Mouse (Mus musculus) liver, postnatal 0 days (tissue): ENCODE results near the gene Prnd. TPM values are rescaled to one million over a fixed set of nuclear protein-coding genes. Genes with fewer than 3 reads are reported as not detected.

ENCODE experiments used
- ATAC-seq: fragments of 200-750 bp; cut with Nextera tagmentation; 2 replicates; pipeline ENCODE4 v1.8.0; 2017; ENCODE audit warnings: mild to moderate bottlenecking, moderate library complexity
- DNase-seq: peaks from one replicate; pipeline ENCODE4 v3.0.0-alpha.2; 2016
- H3K27ac ChIP-seq: fragments of 300-500 bp; sonication (generic); 2 replicates; pipeline ENCODE4 v1.5.1; 2014; ENCODE audit warnings: antibody characterized with exemption, moderate library complexity, mild to moderate bottlenecking, low read depth
- H3K27me3 ChIP-seq: fragments of 300-500 bp; sonication (generic); 2 replicates; pipeline ENCODE4 v1.6.1; 2014; ENCODE audit warnings: low read length, control low read depth, mixed read lengths; ENCODE audit not compliant: insufficient read depth
- H3K36me3 ChIP-seq: fragments of 300-500 bp; sonication (generic); replicated peaks from 2 replicates; pipeline ENCODE4 v1.6.1; 2014; ENCODE audit warnings: mild to moderate bottlenecking, control low read depth, low read length, moderate library complexity, mixed read lengths; ENCODE audit not compliant: insufficient read depth
- H3K4me1 ChIP-seq: fragments of 300-500 bp; sonication (generic); 2 replicates; pipeline ENCODE4 v1.6.1; 2014; ENCODE audit warnings: antibody characterized with exemption, mild to moderate bottlenecking, control low read depth; ENCODE audit not compliant: insufficient read depth
- H3K4me2 ChIP-seq: fragments of 300-500 bp; sonication (generic); 2 replicates; pipeline ENCODE4 v1.6.1; 2014; ENCODE audit warnings: low read depth, mild to moderate bottlenecking, low read length, moderate library complexity, mixed read lengths
- H3K4me3 ChIP-seq: fragments of 300-500 bp; sonication (generic); 2 replicates; pipeline ENCODE4 v1.5.1; 2014; ENCODE audit warnings: low read depth, low read length
- H3K9ac ChIP-seq: fragments of 300-500 bp; sonication (generic); replicated peaks from 2 replicates; pipeline ENCODE4 v1.6.1; 2014; ENCODE audit warnings: mild to moderate bottlenecking, moderate library complexity
- H3K9me3 ChIP-seq: fragments of 300-500 bp; sonication (generic); 2 replicates; pipeline ENCODE4 v1.6.1; 2016; ENCODE audit warnings: mild to moderate bottlenecking, control low read depth, low read length, mixed read lengths
- CTCF ChIP-seq: sonication (generic); IDR thresholded peaks from 2 replicates; pipeline ENCODE4 v1.5.1; 2016; ENCODE audit warnings: antibody characterized with exemption, low read depth
- EP300 ChIP-seq: IDR thresholded peaks from 2 replicates; pipeline ENCODE4 v1.6.1; 2016; ENCODE audit warnings: antibody characterized with exemption, low read depth, mild to moderate bottlenecking
- WGBS: fragments of 180-500 bp; shearing (Covaris S2); extraction: QIAGEN DNeasy Blood & Tissue Kit; methylation state at CpG from one replicate; pipeline ENCODE4 v1.1.7; 2014; ENCODE audit not compliant: insufficient replicate concordance; 5-methylcytosine and 5-hydroxymethylcytosine counted together
- polyA plus RNA-seq: library from polyadenylated mRNA; unstranded; fragments of >200 nt; fragmentation: Nextera tagmentation; extraction: Ambion mirVana; gene quantifications from 2 replicates; pipeline ENCODE4 v1.2.1, GENCODE M21; 2015

Prnd gene
- polyA plus RNA-seq, 1 experiment from 2014 or later: 0.40 TPM

DNA sequence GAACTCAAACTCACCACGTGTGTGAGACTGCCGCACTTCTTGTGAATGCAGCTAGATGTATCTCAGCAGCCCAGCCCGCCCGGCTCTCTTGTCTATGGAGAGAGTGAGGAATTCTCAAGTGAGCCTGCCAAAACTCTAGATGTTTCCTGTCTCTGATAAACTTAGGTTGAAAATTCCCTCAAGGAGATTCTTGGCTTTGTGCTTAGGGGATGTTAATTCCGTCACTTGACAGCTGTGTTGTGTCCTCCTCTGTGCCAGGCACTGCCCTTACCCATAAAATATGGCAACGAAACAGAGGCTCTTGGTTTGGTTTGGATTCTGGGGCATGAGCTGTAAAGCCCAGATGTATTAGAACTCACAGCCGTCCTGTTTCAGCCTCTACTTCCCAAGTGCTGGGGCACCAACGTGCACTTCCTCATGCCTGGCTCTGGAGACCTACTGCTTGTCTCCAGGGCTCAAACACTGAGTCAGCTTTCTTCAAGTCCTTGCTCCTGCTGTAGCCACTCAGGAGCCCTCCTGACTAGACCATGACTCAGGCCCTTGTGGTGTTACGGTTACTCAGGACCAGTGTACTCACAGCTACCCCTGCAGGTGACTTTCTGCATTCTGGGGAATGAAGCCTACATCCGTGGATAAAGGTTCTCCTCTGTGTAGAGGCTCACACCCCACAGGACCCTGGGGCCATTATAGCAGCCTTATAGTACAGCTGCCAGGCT lies 15.1 kb upstream of the Prnd start:
- H3K36me3 ChIP-seq: 0 out of 2 replicates have a peak, but pooled peaks cover 5% of the 10 kb centered on the region
- peak; percentile 72 for TF ChIP-seq CTCF
- no peak for TF ChIP-seq EP300
- H3K27me3 ChIP-seq: no peaks in the 10 kb centered on the region
- H3K27ac ChIP-seq: no peak overlapping the region
- no peak for DNase-seq
- no peak overlapping the region for H3K9ac ChIP-seq
- peaks cover 12% of the 10 kb centered on the region for H3K4me1 ChIP-seq
- no peak overlapping the region for H3K4me3 ChIP-seq
- H3K9me3 ChIP-seq: no peaks in the 10 kb centered on the region
- WGBS: 56% methylated on average over 10 of the region's 10 CpGs
- H3K4me2 ChIP-seq: no peak overlapping the region
- peak; percentile 81 for ATAC-seq

DNA sequence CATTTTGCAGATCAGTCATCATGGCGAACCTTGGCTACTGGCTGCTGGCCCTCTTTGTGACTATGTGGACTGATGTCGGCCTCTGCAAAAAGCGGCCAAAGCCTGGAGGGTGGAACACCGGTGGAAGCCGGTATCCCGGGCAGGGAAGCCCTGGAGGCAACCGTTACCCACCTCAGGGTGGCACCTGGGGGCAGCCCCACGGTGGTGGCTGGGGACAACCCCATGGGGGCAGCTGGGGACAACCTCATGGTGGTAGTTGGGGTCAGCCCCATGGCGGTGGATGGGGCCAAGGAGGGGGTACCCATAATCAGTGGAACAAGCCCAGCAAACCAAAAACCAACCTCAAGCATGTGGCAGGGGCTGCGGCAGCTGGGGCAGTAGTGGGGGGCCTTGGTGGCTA lies 14.3 kb upstream of the Prnd start:
- Histone ChIP-seq H3K4me2 (no peak overlapping the region), H3K27ac (no peak overlapping the region), H3K9me3 (no peaks in the 10 kb centered on the region), H3K4me1 (peaks cover 15% of the 10 kb centered on the region), H3K27me3 (no peaks in the 10 kb centered on the region), H3K9ac (no peak overlapping the region), H3K4me3 (no peak overlapping the region), H3K36me3 (0 out of 2 replicates have a peak, but pooled peaks cover 5% of the 10 kb centered on the region)
- no peak for ATAC-seq
- 93% methylated on average over 10 of the region's 10 CpGs for WGBS
- TF ChIP-seq CTCF: no peak
- no peak for TF ChIP-seq EP300
- no peak for DNase-seq

DNA sequence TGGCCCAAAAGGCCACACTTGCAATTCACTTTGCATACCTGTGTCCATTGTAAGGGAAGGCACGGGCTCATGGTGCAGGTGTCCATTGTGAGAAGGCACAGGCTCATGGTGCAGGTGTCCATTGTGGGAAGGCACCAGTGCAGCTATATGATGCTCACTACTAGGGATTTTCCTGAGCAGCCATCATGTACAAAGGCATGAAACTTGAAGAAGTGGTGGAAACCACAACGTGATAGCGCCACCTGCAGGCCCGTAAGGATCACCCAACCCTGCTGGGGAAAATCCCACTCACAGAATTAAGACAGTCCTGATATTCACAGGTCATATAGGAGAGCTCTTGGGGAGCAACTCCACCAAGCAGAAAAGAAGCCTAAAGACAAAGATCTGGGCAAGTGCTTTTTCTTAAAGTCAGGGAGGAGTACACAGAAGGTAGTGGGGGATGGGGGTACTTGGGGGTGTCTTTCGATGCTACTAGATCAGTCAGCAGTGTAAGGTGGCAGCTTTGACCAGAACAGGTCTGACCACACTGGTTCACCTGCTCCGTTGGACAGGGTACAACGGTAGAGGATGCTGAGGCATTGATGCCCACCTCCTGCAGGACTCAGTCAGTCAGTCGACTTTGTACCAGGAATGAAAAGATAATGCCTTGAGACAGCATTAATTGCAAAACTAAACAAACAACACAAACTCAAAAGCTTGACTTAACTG lies 11.1 kb upstream of the Prnd start:
- 40% methylated on average over 8 of the region's 8 CpGs for WGBS
- DNase-seq (peak; percentile 62), ATAC-seq (peak; percentile 32; the same call in 1 of the 2 replicates)
- Histone ChIP-seq H3K27me3 (no peaks in the 10 kb centered on the region), H3K4me2 (no peak overlapping the region), H3K36me3 (0 out of 2 replicates have a peak, but pooled peaks cover 5% of the 10 kb centered on the region), H3K27ac (peak overlapping the region; percentile 64), H3K9ac (no peak overlapping the region), H3K4me3 (no peak overlapping the region), H3K4me1 (peaks cover 15% of the 10 kb centered on the region), H3K9me3 (no peaks in the 10 kb centered on the region)
- TF ChIP-seq CTCF (peak; percentile 87), EP300 (no peak)

DNA sequence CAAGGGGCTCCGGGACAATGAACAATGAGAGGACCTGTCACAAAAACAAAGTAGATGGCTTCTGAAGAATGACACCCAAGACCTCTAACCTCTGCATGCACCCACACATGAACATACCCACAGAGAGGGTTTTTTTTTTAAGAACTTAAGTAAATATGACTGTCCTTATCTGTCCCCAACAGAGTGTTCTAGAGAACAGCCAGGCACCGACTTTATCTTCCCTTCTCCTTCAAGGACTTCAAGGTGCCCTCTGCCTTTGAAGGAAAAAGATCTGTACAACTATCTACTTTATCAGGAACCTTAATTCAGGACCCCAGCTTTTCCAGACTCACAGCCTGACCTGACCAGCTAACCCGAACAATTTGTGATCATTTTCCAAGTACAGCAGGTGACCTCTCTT lies 10.2 kb upstream of the Prnd start:
- DNase-seq: no peak
- no peak overlapping the region for H3K9ac ChIP-seq
- H3K4me2 ChIP-seq: 0 out of 2 replicates have a peak overlapping the region, but pooled peaks have one; percentile 8
- peak; percentile 71 for ATAC-seq
- peaks cover 13% of the 10 kb centered on the region for H3K4me1 ChIP-seq
- no peaks in the 10 kb centered on the region for H3K27me3 ChIP-seq
- 45% methylated on average over 3 of the region's 3 CpGs for WGBS
- 0 out of 2 replicates have a peak, but pooled peaks cover 5% of the 10 kb centered on the region for H3K36me3 ChIP-seq
- H3K27ac ChIP-seq: peak overlapping the region; percentile 64
- H3K9me3 ChIP-seq: no peaks in the 10 kb centered on the region
- H3K4me3 ChIP-seq: no peak overlapping the region
- TF ChIP-seq EP300: peak; percentile 89
- no peak for TF ChIP-seq CTCF

DNA sequence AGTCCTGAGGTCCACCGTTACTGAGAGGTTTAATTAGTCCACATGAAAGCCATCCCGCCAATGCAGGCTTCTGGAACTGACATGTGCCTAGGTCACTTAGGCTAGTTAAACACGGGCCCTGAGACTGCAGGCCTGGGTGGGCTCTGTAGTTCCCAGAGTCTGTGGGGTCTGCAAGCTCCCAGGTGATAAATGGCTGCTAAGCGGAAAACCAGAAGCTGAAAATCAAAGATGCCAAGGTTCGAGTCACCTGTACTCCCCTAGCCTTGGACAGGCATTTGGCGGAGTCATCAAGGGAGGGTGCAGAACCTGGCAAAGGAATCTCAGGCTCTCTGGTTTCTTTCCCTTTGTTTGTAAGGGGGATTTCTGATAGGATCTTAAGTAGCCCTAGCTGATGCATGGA lies 9.2 kb upstream of the Prnd start:
- 83% methylated on average over 6 of the region's 6 CpGs for WGBS
- Histone ChIP-seq H3K4me1 (peaks cover 11% of the 10 kb centered on the region), H3K36me3 (0 out of 2 replicates have a peak, but pooled peaks cover 5% of the 10 kb centered on the region), H3K9me3 (no peaks in the 10 kb centered on the region), H3K4me3 (no peak overlapping the region), H3K4me2 (no peak overlapping the region), H3K9ac (no peak overlapping the region), H3K27ac (no peak overlapping the region), H3K27me3 (no peaks in the 10 kb centered on the region)
- ATAC-seq (no peak), DNase-seq (no peak)
- TF ChIP-seq CTCF: no peak
- no peak for TF ChIP-seq EP300

DNA sequence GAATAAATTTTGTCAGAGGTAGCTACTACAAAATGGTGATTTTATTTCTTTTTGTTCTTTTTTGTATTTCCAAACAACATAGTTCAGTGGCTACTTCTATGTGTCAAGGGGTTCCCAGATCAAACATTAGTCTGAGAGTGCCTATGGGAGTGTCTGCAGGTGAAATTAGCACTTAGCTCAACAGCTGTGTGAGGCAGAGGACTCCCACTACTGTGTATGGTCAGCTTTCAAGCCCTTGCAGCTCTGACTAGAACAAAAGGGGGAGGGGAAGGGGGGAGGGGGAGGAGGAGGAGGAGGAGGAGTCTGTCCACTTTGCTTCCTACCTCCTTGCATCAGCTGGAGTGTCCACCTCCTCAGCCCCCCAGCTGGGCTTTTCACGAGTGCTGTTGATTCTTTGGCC lies 6.3 kb upstream of the Prnd start:
- no peak overlapping the region for H3K4me2 ChIP-seq
- no peak for ATAC-seq
- DNase-seq: no peak

More for the DNA sequence above, 6.3 kb upstream of the Prnd start:
- peaks cover 11% of the 10 kb centered on the region for H3K4me1 ChIP-seq
- no peaks in the 10 kb centered on the region for H3K9me3 ChIP-seq
- no peak overlapping the region for H3K9ac ChIP-seq
- no peak overlapping the region for H3K4me3 ChIP-seq
- no peak overlapping the region for H3K27ac ChIP-seq
- 27% methylated on average over 1 of the region's 1 CpGs for WGBS
- no peaks in the 10 kb centered on the region for H3K36me3 ChIP-seq
- TF ChIP-seq CTCF: no peak
- no peak for TF ChIP-seq EP300
- no peaks in the 10 kb centered on the region for H3K27me3 ChIP-seq
